Mouse (Mus musculus) lung, embryonic 16.5 days (tissue): ENCODE results near the gene Sh3bp5. TPM values are rescaled to one million over a fixed set of nuclear protein-coding genes. Genes with fewer than 3 reads are reported as not detected.
"Not testable (repeated sequence)": the region's sequence is repeated elsewhere in the genome, so short reads cannot be mapped to it uniquely, and the experiment has no call there.

ENCODE experiments used
- ATAC-seq: fragments of 200-750 bp; cut with Nextera tagmentation; 2 replicates; pipeline ENCODE4 v1.8.0; 2017; ENCODE audit warnings: low read depth, mild to moderate bottlenecking, moderate library complexity
- H3K27ac ChIP-seq: fragments of 300-500 bp; sonication (generic); 2 replicates; pipeline ENCODE4 v1.5.1; 2014; ENCODE audit warnings: mild to moderate bottlenecking, control low read depth, low read length
- H3K27me3 ChIP-seq: fragments of 300-500 bp; sonication (generic); 2 replicates; pipeline ENCODE4 v1.6.1; 2014; ENCODE audit warnings: low read depth, low read length, mixed read lengths; ENCODE audit not compliant: control insufficient read depth, insufficient read depth
- H3K36me3 ChIP-seq: fragments of 300-500 bp; sonication (generic); 2 replicates; pipeline ENCODE4 v1.6.1; 2014; ENCODE audit warnings: low read length; ENCODE audit not compliant: control insufficient read depth, insufficient read depth
- H3K4me1 ChIP-seq: fragments of 300-500 bp; sonication (generic); replicated peaks from 2 replicates; pipeline ENCODE4 v1.6.1; 2014; ENCODE audit warnings: low read length, mixed read lengths; ENCODE audit not compliant: control insufficient read depth, insufficient read depth
- H3K4me2 ChIP-seq: fragments of 300-500 bp; sonication (generic); 2 replicates; pipeline ENCODE4 v1.6.1; 2014; ENCODE audit warnings: low read depth, low read length, control low read depth
- H3K4me3 ChIP-seq: fragments of 300-500 bp; sonication (generic); 2 replicates; pipeline ENCODE4 v1.5.1; 2014; ENCODE audit warnings: mild to moderate bottlenecking, low read length, control low read depth
- H3K9ac ChIP-seq: fragments of 300-500 bp; sonication (generic); 2 replicates; pipeline ENCODE4 v1.6.1; 2014; ENCODE audit warnings: low read length, control low read depth
- H3K9me3 ChIP-seq: fragments of 300-500 bp; sonication (generic); 2 replicates; pipeline ENCODE4 v1.6.1; 2016; ENCODE audit warnings: low read length; ENCODE audit not compliant: control insufficient read depth
- WGBS: fragments of 180-500 bp; shearing (Covaris S2); extraction: QIAGEN DNeasy Blood & Tissue Kit; methylation state at CpG from one replicate; pipeline ENCODE4 v1.1.7; 2014; 5-methylcytosine and 5-hydroxymethylcytosine counted together
- polyA plus RNA-seq: library from polyadenylated mRNA; unstranded; fragments of >200 nt; fragmentation: Nextera tagmentation; extraction: Ambion mirVana; gene quantifications from 2 replicates; pipeline ENCODE4 v1.2.1, GENCODE M21; 2015

Gene Sh3bp5
- polyA plus RNA-seq, result 26.1 and 27.3 TPM in 2 replicates

DNA sequence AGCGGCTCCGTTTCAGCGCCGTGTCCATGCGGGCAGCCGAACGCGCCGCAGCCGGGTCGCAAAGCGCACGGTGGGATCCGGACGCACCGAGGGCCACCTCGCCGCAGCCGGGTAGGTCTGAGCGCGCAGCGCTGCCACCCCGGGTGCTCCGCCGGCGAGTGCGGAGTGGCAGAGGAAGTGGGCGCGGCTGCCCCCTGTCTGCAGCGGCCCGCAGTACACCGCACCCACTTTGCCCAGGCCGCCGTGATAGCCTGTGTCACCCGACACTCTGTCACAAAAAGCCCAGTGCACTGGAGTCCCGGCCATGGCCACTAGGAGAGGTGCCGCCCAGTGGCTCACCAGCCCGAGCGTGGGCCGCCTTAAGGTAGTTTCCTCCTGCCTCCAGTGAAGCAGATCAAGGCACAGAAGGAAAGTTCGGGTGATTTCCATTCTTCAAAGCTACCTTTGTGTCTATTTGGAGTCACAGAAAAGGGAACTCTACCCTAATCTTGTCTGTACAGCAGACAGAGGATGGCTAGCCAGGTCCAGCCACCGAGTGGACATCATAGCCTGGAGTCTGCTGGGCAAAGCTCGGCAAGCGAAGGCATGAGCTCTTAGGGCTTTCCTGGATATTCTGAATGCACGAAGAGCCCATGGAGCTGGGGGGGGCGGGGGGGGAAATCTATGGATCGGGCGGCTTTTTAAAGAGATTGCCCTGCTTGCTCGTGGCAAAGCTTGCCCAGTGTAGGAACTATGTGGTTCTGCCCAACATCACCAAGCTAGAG is at the start of gene Sh3bp5:
TSS of gene Sh3bp5 (minus strand) at position 149 of the 764 bp plus-strand sequence.
- Histone ChIP-seq H3K4me3 (peak within 1 kb of the TSS; percentile 75), H3K9ac (peak within 1 kb of the TSS; percentile 82), H3K9me3 (no peaks in the 10 kb centered on the region), H3K36me3 (no peaks in the 10 kb centered on the region), H3K27ac (peak within 1 kb of the TSS; percentile 53), H3K27me3 (peaks cover 27% of the 10 kb centered on the region), H3K4me2 (peak within 1 kb of the TSS; percentile 85), H3K4me1 (peaks cover 15% of the 10 kb centered on the region)
- 8% methylated on average over 49 of the region's 49 CpGs for WGBS
- ATAC-seq, result peak; percentile 86

GRCm38 (mm10) chr14:31482417-31482816 is 46.5 kb upstream of the Sh3bp5 start:
- 84% methylated on average over 5 of the region's 5 CpGs for WGBS
- Histone ChIP-seq H3K9ac (no peak overlapping the region), H3K9me3 (no peaks in the 10 kb centered on the region), H3K27ac (no peak overlapping the region), H3K27me3 (no peaks in the 10 kb centered on the region), H3K4me2 (no peak overlapping the region), H3K4me1 (no peaks in the 10 kb centered on the region), H3K4me3 (no peak overlapping the region), H3K36me3 (peaks cover 57% of the 10 kb centered on the region)
- ATAC-seq, result no peak

- H3K9ac ChIP-seq, result no peak overlapping the region
- no peak for ATAC-seq
- H3K4me1 ChIP-seq, result no peaks in the 10 kb centered on the region
- 77% methylated on average over 2 of the region's 2 CpGs for WGBS
- H3K9me3 ChIP-seq, result no peaks in the 10 kb centered on the region
- H3K4me2 ChIP-seq, result no peak overlapping the region
- H3K4me3 ChIP-seq, result no peak overlapping the region
- no peak overlapping the region for H3K27ac ChIP-seq
- no peaks in the 10 kb centered on the region; the same call in 1 of the 2 replicates for H3K36me3 ChIP-seq
- no peaks in the 10 kb centered on the region for H3K27me3 ChIP-seq
Measured at GRCm38 (mm10) chr14:31473297-31473696, 37.4 kb upstream of the Sh3bp5 start.

DNA sequence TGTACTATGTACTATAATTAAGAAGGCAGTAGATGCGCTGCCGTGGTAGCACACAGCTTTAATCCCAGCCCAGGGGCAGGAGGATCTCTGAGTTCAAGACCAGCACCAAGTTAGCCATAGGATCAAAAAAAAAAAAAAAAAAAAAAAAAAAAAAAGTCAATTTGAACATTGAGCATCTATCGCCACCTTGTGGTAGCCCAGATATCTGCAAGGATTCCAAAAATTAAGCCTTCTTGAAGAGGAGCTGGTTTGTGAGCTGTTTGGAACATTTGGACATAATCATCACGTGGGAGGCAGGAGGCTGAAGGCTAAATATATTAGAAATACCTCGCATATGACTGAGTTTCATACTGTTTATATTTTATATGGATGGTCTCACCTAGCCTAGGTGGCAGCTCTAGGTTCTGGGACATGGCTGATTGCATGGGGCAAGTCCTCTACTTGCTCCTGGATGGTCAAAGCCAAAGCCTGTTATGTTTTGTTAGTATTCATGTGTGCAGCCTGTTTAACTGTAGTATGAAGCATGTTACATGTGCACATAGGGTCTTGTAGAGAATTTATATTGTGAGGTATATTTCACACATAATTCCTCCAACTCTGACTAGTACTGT is 36.7 kb upstream of the Sh3bp5 start:
- Histone ChIP-seq H3K4me2 (no peak overlapping the region), H3K36me3 (no peaks in the 10 kb centered on the region), H3K27ac (no peak overlapping the region), H3K4me1 (no peaks in the 10 kb centered on the region), H3K4me3 (no peak overlapping the region), H3K9ac (no peak overlapping the region), H3K27me3 (no peaks in the 10 kb centered on the region), H3K9me3 (no peaks in the 10 kb centered on the region)
- no peak for ATAC-seq
- WGBS, result 5% methylated on average over 5 of the region's 5 CpGs

GRCm38 (mm10) chr14:31469711-31470110 is 33.8 kb upstream of the Sh3bp5 start:
- ATAC-seq, result no peak
- H3K9ac ChIP-seq, result no peak overlapping the region
- no peaks in the 10 kb centered on the region for H3K9me3 ChIP-seq
- no peak overlapping the region for H3K27ac ChIP-seq
- 51% methylated on average over 4 of the region's 4 CpGs for WGBS
- no peaks in the 10 kb centered on the region for H3K27me3 ChIP-seq
- no peaks in the 10 kb centered on the region for H3K4me1 ChIP-seq
- H3K36me3 ChIP-seq, result no peaks in the 10 kb centered on the region
- no peak overlapping the region for H3K4me2 ChIP-seq
- no peak overlapping the region for H3K4me3 ChIP-seq

GRCm38 (mm10) chr14:31464176-31464575 is 28.3 kb upstream of the Sh3bp5 start:
- H3K9ac ChIP-seq, result no peak overlapping the region
- H3K27ac ChIP-seq, result no peak overlapping the region
- H3K36me3 ChIP-seq, result no peaks in the 10 kb centered on the region
- no peak overlapping the region for H3K4me3 ChIP-seq
- 46% methylated on average over 8 of the region's 8 CpGs for WGBS
- no peaks in the 10 kb centered on the region for H3K27me3 ChIP-seq
- no peaks in the 10 kb centered on the region for H3K9me3 ChIP-seq
- ATAC-seq, result no peak
- H3K4me1 ChIP-seq, result no peaks in the 10 kb centered on the region
- H3K4me2 ChIP-seq, result no peak overlapping the region

GRCm38 (mm10) chr14:31462886-31463285 is 27.0 kb upstream of the Sh3bp5 start:
- peak; percentile 41; the same call in 1 of the 2 replicates for ATAC-seq
- H3K36me3 ChIP-seq, result no peaks in the 10 kb centered on the region
- H3K4me3 ChIP-seq, result no peak overlapping the region
- 0 out of 2 replicates have a peak overlapping the region, but pooled peaks have one; percentile 42 for H3K27ac ChIP-seq
- no peaks in the 10 kb centered on the region for H3K4me1 ChIP-seq
- H3K4me2 ChIP-seq, result no peak overlapping the region
- H3K9ac ChIP-seq, result no peak overlapping the region
- WGBS, result 70% methylated on average over 6 of the region's 6 CpGs
- H3K27me3 ChIP-seq, result no peaks in the 10 kb centered on the region
- H3K9me3 ChIP-seq, result no peaks in the 10 kb centered on the region

DNA sequence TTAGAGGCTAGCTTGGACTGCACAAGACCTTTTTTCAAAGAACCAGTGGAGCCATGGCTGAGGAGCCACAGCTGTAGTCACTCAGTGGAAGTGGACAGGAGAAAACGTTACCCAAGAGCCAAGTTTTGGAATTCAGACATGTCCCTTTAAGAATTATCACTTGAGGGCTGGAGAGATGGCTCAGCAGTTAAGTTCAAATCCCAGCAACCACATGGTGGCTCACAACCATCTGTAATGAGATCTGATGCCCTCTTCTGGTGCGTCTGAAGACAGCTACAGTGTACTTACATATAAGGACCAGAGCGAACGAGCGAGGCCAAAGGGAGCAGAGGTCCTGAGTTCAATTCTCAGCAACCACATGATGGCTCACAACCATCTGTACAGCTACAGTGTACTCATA is 26.3 kb upstream of the Sh3bp5 start:
- H3K4me2 ChIP-seq, H3K9me3 ChIP-seq, H3K36me3 ChIP-seq, H3K9ac ChIP-seq, H3K4me1 ChIP-seq, H3K27me3 ChIP-seq, H3K27ac ChIP-seq, H3K4me3 ChIP-seq: not testable (repeated sequence)
- WGBS, result 71% methylated on average over 5 of the region's 5 CpGs
- ATAC-seq, result peak; percentile 39; the same call in 1 of the 2 replicates

DNA sequence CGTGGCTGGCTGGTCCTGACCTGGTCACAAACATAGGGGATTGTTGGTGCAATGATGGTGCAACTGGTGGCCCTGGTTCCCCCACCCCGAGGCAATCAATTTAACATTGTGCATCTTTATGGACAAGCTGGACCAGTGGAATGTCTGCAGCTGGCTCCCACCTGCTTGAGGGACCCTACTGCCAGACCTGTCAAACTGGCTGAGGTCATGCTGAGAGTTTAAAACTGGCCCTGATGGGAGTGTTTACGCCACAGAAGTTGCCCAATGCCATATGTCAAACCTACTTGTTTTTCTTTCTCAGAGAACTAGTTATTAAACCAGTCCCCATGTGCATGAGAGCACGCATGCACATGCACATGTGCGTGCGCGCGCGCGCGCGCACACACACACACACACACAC is 22.1 kb upstream of the Sh3bp5 start:
- Histone ChIP-seq H3K4me1 (no peaks in the 10 kb centered on the region), H3K4me3 (no peak overlapping the region), H3K27ac (no peak overlapping the region), H3K9ac (no peak overlapping the region), H3K9me3 (no peaks in the 10 kb centered on the region), H3K4me2 (no peak overlapping the region), H3K36me3 (no peaks in the 10 kb centered on the region), H3K27me3 (no peaks in the 10 kb centered on the region)
- no peak for ATAC-seq
- 84% methylated on average over 12 of the region's 12 CpGs for WGBS
